Mouse (Mus musculus): ENCODE data around the gene Mllt11. TPM values are rescaled to one million over a fixed set of nuclear protein-coding genes. Genes with fewer than 3 reads are reported as not detected.

The Mllt11 gene
- 4.3 and 4.5 TPM in 2 replicates for polyA plus RNA-seq (2016; fragmentation: Nextera tagmentation; extraction: Ambion mirVana)

DNA sequence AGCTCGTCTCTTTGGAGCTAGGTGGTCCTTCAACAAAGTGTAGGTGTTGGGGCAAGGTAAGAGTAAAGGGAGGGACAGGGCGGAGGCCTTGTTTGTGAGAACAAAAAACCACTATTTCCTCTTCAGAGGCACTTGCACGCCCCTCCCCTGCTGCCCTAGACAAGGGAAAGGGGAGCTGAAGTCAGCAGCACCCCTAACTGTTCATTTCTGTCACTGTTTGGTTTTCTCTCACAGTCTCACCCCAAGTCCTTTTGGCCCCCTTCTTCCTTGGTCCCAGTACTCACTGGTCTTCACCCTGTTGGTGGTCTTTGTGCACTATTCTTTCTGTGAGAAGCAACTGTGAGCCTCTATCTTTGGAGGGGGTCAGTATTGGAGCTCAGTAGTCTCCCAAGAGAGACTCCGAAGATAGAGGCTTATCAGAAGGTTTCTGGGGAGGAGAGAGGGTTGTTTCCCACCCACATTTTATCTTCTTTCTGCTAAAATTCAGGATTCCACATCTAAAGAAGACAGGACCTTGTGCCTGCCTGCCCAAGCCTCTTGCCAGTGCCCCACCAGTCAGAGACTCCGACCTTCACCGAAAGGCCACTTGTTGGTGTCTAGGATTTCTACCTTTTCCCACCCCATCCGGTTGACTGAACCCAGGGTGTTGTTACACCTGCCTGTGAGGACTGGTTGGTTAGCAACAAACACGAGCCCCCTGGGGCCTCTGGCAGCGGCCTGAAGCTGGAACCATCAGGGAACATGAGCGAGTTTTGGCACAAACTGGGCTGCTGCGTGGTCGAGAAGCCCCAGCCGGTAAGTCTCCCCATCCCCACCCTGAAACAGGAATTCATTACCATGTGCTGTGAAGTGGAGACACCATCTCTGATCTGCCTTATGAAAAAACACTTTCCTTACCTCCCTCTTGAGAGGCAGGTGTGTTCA, at the start of gene Mllt11:
Gene Mllt11, minus strand, starts transcription at position 874 of the 924 bp plus-strand sequence.
- peaks cover 53% of the 10 kb centered on the region for H3K36me3 ChIP-seq

DNA sequence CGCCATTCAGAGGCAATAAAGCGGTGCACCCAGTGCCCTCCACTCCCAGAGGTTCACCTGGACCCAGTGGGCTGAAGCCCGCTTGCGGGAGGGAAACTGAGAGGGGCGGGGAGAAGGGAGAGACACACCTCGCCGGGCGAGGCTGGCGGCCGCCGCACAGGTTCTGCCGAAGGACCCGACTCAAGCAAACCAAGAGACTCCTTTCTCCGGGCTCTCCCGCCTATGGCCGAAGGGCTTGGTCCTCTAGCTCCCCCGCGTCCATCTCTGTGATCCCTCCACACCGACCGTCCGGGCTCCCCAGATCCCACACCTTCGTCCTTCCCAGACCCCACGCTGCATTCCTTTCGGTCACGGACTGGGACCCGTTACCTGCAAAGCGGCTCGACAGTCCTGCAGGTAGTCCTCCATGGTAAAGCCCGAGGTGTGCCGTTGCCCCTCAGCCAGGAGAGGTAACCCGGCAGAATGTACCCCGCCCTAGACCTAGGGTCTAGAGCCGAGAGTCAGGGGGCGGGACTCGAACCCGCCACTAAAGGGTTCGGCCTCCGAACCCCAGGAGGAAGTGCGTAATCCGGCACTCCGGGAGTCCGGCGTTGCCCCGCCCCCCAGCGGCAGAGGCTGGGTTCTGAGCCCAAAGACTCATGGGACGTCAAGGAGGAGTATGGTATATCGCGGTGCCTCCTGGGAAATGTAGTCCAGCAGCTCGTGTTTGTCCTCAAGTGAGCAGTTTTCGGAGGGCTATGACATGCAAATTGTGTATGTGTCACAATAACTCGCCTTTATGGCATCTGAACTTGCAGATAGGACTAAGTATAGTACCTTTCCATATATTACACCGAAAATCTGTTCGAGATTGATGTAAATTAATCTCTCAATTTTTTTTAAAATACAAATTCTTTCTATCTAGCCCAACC, 49.5 kb upstream of the Mllt11 start, which contains the start of the genes Mindy1 and Prune1:
Gene Mindy1, plus strand, starts transcription at position 130 of the 911 bp plus-strand sequence.
Gene Prune1, minus strand, starts transcription at position 861 of the 911 bp plus-strand sequence.
- peak within 1 kb of the TSS; percentile 81 for H3K4me3 ChIP-seq
- H3K4me2 ChIP-seq, result peak within 1 kb of the TSS; percentile 87
- H3K9ac ChIP-seq, result peak within 1 kb of the TSS; percentile 91
- peaks cover 75% of the 10 kb centered on the region for H3K4me1 ChIP-seq
- under 1% methylated on average over 53 of the region's 53 CpGs for WGBS (ENCODE audit: insufficient replicate concordance)
- peaks cover 5% of the 10 kb centered on the region; the same call in 1 of the 2 replicates for H3K36me3 ChIP-seq
- ATAC-seq, result peak; percentile 85
- H3K9me3 ChIP-seq (replicated peaks), result no peaks in the 10 kb centered on the region
- H3K27me3 ChIP-seq (replicated peaks), result no peaks in the 10 kb centered on the region
- peak within 1 kb of the TSS; percentile 98 for H3K27ac ChIP-seq

More for the DNA sequence above, at the start of gene Mllt11:
- Histone ChIP-seq H3K4me3 (peak within 1 kb of the TSS; percentile 70), H3K9ac (peak within 1 kb of the TSS; percentile 87), H3K27ac (peak within 1 kb of the TSS; percentile 86), H3K4me1 (peaks cover 52% of the 10 kb centered on the region), H3K4me2 (peak within 1 kb of the TSS; percentile 95), H3K27me3 (replicated peaks) (no peaks in the 10 kb centered on the region), H3K9me3 (replicated peaks) (no peaks in the 10 kb centered on the region)
- WGBS (ENCODE audit: insufficient replicate concordance), result 43% methylated on average over 13 of the region's 13 CpGs
- ATAC-seq, result peak; percentile 19; the same call in 1 of the 2 replicates

DNA sequence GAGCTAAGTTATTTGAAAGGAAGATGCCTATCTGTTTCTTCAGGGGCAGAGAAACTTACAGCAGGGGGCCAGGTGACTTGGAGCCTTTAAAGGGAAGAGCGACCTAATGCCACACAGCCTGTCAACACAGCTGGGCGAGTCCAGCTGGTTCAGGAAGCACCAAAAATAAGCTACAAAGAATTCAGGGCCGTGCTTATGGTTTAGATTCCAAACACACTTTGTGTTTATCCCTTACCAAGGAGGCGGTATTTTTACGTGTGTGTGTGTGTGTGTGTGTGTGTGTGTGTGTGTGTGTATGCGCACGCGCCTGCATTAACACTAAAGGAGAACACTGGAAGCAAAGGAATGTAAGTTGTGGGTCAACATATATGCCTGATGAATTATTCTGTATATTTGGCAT, 48.8 kb upstream of the Mllt11 start:
- H3K4me2 ChIP-seq, result peak overlapping the region; percentile 87
- no peaks in the 10 kb centered on the region for H3K9me3 ChIP-seq (replicated peaks)
- H3K27ac ChIP-seq, result peak overlapping the region; percentile 89
- H3K36me3 ChIP-seq, result peaks cover 5% of the 10 kb centered on the region; the same call in 1 of the 2 replicates
- whole genome bisulfite sequencing (ENCODE audit: insufficient replicate concordance), result 13% methylated on average over 8 of the region's 8 CpGs
- peak overlapping the region; percentile 81 for H3K4me3 ChIP-seq
- peak overlapping the region; percentile 91 for H3K9ac ChIP-seq
- no peak for ATAC-seq
- no peaks in the 10 kb centered on the region for H3K27me3 ChIP-seq (replicated peaks)
- H3K4me1 ChIP-seq, result peaks cover 74% of the 10 kb centered on the region

DNA sequence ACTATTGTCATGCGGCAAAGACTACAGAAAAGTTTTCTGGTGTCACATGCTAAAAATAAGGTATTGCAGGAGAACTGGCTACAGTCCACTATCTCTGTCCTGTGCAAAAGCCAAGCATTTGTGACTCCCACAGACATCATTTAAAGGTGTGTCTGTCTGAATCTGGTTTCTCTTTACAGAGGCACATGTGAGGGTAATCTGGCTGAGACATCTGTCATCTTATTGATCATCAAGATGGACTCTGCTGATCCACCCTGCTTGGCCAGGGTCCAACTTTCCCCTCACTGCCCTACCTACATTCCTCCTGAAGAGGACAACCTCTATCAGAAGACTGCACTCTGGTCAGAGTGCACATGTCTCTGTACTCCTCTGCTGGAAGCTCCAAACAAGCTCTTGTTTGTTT, 45.2 kb upstream of the Mllt11 start:
- Histone ChIP-seq H3K36me3 (peaks cover 4% of the 10 kb centered on the region), H3K4me2 (no peak overlapping the region), H3K4me3 (no peak overlapping the region), H3K9ac (no peak overlapping the region), H3K4me1 (peaks cover 75% of the 10 kb centered on the region), H3K27me3 (replicated peaks) (no peaks in the 10 kb centered on the region), H3K9me3 (replicated peaks) (no peaks in the 10 kb centered on the region), H3K27ac (peak overlapping the region; percentile 64)
- WGBS (ENCODE audit: insufficient replicate concordance), result 81% methylated on average over 1 of the region's 1 CpGs
- no peak for ATAC-seq

DNA sequence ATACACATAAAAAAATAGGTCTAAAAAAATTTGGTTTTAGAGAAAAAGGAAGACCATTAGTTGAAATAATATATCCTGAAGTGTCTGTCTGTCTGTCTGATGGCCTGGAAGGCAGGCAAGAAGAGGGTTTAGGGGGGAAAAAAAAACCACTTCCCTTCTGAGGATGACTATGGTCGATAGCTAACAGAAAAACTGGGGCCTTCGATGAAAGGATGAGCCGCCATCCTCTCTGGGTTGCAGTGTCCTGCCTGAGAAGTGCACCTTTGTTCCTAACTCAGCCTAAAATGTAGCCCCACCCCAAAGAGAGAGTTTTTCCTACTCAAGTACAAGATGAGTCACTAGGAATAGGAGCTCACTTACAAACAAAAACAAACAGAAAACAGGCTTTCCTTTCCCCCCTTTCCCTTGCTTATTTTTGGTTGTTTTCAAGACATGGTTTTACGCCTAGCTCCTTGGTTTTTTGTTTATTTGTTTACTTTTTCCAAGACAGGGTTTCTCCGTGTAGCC, 44.5 kb upstream of the Mllt11 start:
- 46% methylated on average over 5 of the region's 5 CpGs for WGBS (ENCODE audit: insufficient replicate concordance)

GRCm38 (mm10) chr3:95275161-95275560, 43.2 kb upstream of the Mllt11 start:
- no peaks in the 10 kb centered on the region for H3K27me3 ChIP-seq (replicated peaks)
- no peaks in the 10 kb centered on the region for H3K9me3 ChIP-seq (replicated peaks)
- no peak overlapping the region for H3K4me2 ChIP-seq
- H3K36me3 ChIP-seq, result peaks cover 4% of the 10 kb centered on the region
- peaks cover 69% of the 10 kb centered on the region for H3K4me1 ChIP-seq
- no peak for ATAC-seq
- H3K9ac ChIP-seq, result no peak overlapping the region; the same call in 1 of the 2 replicates
- no peak overlapping the region for H3K4me3 ChIP-seq
- WGBS (ENCODE audit: insufficient replicate concordance), result 54% methylated on average over 6 of the region's 6 CpGs
- H3K27ac ChIP-seq, result peak overlapping the region; percentile 49; the same call in 1 of the 2 replicates

More for the DNA sequence above, 44.5 kb upstream of the Mllt11 start:
- Histone ChIP-seq H3K4me3 (no peak overlapping the region), H3K9ac (no peak overlapping the region; the same call in 1 of the 2 replicates), H3K27me3 (replicated peaks) (no peaks in the 10 kb centered on the region), H3K36me3 (peaks cover 4% of the 10 kb centered on the region), H3K4me1 (peaks cover 75% of the 10 kb centered on the region), H3K4me2 (no peak overlapping the region), H3K27ac (peak overlapping the region; percentile 64), H3K9me3 (replicated peaks) (no peaks in the 10 kb centered on the region)
- ATAC-seq, result no peak

- H3K4me1 ChIP-seq, result peaks cover 63% of the 10 kb centered on the region
- 88% methylated on average over 4 of the region's 4 CpGs for WGBS (ENCODE audit: insufficient replicate concordance)
Observed at GRCm38 (mm10) chr3:95274453-95274852, 42.5 kb upstream of the Mllt11 start.

DNA sequence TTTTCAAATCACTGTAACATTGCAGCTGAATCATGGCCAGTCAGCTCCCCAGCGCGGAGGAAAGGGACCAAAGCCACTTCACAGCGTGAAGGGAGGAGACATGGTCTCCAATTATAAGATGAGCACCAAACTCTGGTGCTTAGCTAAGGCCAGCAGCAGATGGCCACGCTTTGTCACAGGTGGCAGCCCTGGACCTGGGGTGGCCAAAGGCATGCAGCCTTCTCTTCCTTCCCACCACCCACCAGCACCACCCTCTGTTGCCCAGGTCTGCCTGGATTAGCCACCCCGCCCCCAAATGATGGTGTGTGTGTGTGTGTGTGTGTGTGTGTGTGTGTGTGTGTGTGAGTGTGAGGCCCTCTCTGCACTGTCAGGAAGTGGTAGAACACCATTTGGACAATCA, 41.5 kb upstream of the Mllt11 start:
- no peak overlapping the region for H3K4me2 ChIP-seq
- H3K9me3 ChIP-seq (replicated peaks), result no peaks in the 10 kb centered on the region
- WGBS (ENCODE audit: insufficient replicate concordance), result 79% methylated on average over 5 of the region's 5 CpGs
- H3K27me3 ChIP-seq (replicated peaks), result no peaks in the 10 kb centered on the region
- H3K9ac ChIP-seq, result no peak overlapping the region
- H3K36me3 ChIP-seq, result peaks cover 17% of the 10 kb centered on the region
- no peak overlapping the region for H3K4me3 ChIP-seq
- H3K4me1 ChIP-seq, result peaks cover 53% of the 10 kb centered on the region
- no peak overlapping the region for H3K27ac ChIP-seq
- no peak for ATAC-seq

More at GRCm38 (mm10) chr3:95274453-95274852, 42.5 kb upstream of the Mllt11 start:
- Histone ChIP-seq H3K36me3 (peaks cover 10% of the 10 kb centered on the region), H3K4me3 (no peak overlapping the region), H3K4me2 (no peak overlapping the region), H3K27me3 (replicated peaks) (no peaks in the 10 kb centered on the region), H3K9ac (no peak overlapping the region), H3K27ac (no peak overlapping the region), H3K9me3 (replicated peaks) (no peaks in the 10 kb centered on the region)
- ATAC-seq, result no peak

- Histone ChIP-seq H3K4me1 (peaks cover 28% of the 10 kb centered on the region), H3K9me3 (replicated peaks) (no peaks in the 10 kb centered on the region), H3K27ac (no peak overlapping the region), H3K27me3 (replicated peaks) (no peaks in the 10 kb centered on the region), H3K36me3 (peaks cover 41% of the 10 kb centered on the region), H3K4me3 (no peak overlapping the region), H3K4me2 (no peak overlapping the region), H3K9ac (no peak overlapping the region)
- 77% methylated on average over 12 of the region's 12 CpGs for WGBS (ENCODE audit: insufficient replicate concordance)
- no peak for ATAC-seq
Observed at GRCm38 (mm10) chr3:95270766-95271364, 38.9 kb upstream of the Mllt11 start.

- H3K9me3 ChIP-seq (replicated peaks), result no peaks in the 10 kb centered on the region
- no peak overlapping the region for H3K4me3 ChIP-seq
- H3K27me3 ChIP-seq (replicated peaks), result no peaks in the 10 kb centered on the region
- H3K4me1 ChIP-seq, result peaks cover 17% of the 10 kb centered on the region
- H3K9ac ChIP-seq, result no peak overlapping the region
- no peak overlapping the region for H3K4me2 ChIP-seq
- no peak for ATAC-seq
- WGBS (ENCODE audit: insufficient replicate concordance), result 82% methylated on average over 5 of the region's 5 CpGs
- peaks cover 48% of the 10 kb centered on the region for H3K36me3 ChIP-seq
- no peak overlapping the region for H3K27ac ChIP-seq
Observed at GRCm38 (mm10) chr3:95269789-95270188, 37.8 kb upstream of the Mllt11 start.

GRCm38 (mm10) chr3:95267855-95268254, 35.9 kb upstream of the Mllt11 start:
- H3K27ac ChIP-seq, result no peak overlapping the region
- H3K4me1 ChIP-seq, result peaks cover 14% of the 10 kb centered on the region
- peaks cover 57% of the 10 kb centered on the region for H3K36me3 ChIP-seq
- H3K9ac ChIP-seq, result no peak overlapping the region
- H3K4me2 ChIP-seq, result no peak overlapping the region
- H3K4me3 ChIP-seq, result no peak overlapping the region
- no peaks in the 10 kb centered on the region for H3K9me3 ChIP-seq (replicated peaks)
- H3K27me3 ChIP-seq (replicated peaks), result no peaks in the 10 kb centered on the region
- ATAC-seq, result no peak
